Mouse (Mus musculus): ENCODE measurements at regions not wholly inside any gene's neighbourhood (a gene's known extent, or its start where the extent isn't known, plus 50 kb on each side); places are given as distances from the start of the nearest gene placed in this dataset.
"Not testable (repeated sequence)": the region's sequence is repeated elsewhere in the genome, so short reads cannot be mapped to it uniquely, and the experiment has no call there.

- DNase-seq (ENCODE audit: low spot score in 2 of 2) = not testable (repeated sequence)
Observed at GRCm38 (mm10) chrX:65778656-65779370, 525.2 kb downstream of the 4930447F04Rik start.

- no peak for DNase-seq (ENCODE audit: low spot score in 2 of 2)
Observed at GRCm38 (mm10) chrX:65769861-65770260, 534.2 kb downstream of the 4930447F04Rik start.

GRCm38 (mm10) chrX:65734577-65734976 lies 569.4 kb downstream of the 4930447F04Rik start:
- peak in 1 of 2 experiments; percentile 14 for DNase-seq (ENCODE audit: low spot score in 2 of 2)

- DNase-seq (ENCODE audit: low spot score in 2 of 2) = no peak
Observed at GRCm38 (mm10) chrX:65715562-65715961, 588.5 kb downstream of the 4930447F04Rik start.

Data from layer of hippocampus, adult 8-10 months (tissue).